Mouse (Mus musculus): ENCODE data around the gene Syvn1. TPM values are rescaled to one million over a fixed set of nuclear protein-coding genes. Genes with fewer than 3 reads are reported as not detected.

Gene Syvn1
- total and polyA plus RNA-seq, 3 experiments: 21.3 to 24.2 (median 23.1) TPM

DNA sequence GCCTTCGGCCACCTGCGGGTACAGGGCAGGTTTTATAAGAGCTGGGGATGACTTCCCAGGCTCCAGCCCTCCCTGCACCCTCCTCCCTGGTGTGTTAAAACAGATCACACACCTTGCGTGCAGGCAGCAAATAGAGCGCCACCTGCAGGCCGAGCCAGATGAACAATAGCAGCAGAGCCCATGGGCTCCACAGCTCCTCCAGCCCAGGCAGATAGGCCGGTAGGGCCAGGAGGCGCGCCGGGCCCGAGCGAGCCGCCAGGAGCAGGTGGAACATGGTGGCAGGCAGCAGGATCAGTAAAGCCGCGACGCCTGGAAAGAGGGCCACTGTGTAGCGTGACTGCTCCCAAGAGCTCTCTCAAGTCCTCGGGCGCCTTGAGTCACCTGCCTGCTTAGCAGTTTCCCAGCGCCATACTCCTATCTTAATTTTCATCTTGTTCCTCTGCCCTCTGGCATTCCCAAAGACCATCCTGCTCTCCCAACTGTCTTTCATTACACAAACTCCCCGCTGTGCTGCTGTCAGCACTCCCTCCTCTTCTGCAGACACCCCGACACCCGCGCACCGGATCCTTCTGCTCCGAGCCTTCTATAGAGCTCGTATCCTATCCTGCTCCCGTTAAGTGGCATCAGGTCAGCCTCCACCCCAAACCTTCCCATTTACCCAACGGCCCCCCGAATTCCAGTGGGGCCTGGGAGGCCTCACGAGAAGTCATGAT, 20.8 kb downstream of the Syvn1 start:
- peak; percentile 77 to 78 for DNase-seq
- no peak overlapping the region; the same call in 1 of the 2 replicates for H3K27ac ChIP-seq
- intact Hi-C loops (cut with DNase I): no loop called here
- no peaks in the 10 kb centered on the region for H3K36me3 ChIP-seq (ENCODE audit: control insufficient read depth, insufficient read depth, low read length)
- peak overlapping the region; percentile 49 for H3K4me3 ChIP-seq
- WGBS: 2% methylated on average over 30 of the region's 30 CpGs
- TF ChIP-seq POLR2A (IDR thresholded peaks at IDR 0.05; ENCODE audit: insufficient read depth, low read depth, low read length) (no peak; the same call in 1 of the 2 replicates), EP300 (IDR thresholded peaks at IDR 0.05; ENCODE audit: insufficient read depth, low read depth, low read length) (no peak), CTCF (IDR thresholded peaks at IDR 0.05) (peak; percentile 91)
- peak overlapping the region; percentile 67 for H3K9ac ChIP-seq (ENCODE audit: low read depth, low read length)
- no peaks in the 10 kb centered on the region for H3K79me2 ChIP-seq (replicated peaks; ENCODE audit: control insufficient read depth, insufficient read depth, low read length)
- peaks cover 3% of the 10 kb centered on the region; the same call in 1 of the 2 replicates for H3K4me1 ChIP-seq (ENCODE audit: control insufficient read depth, insufficient read depth, low read length)
- H3K27me3 ChIP-seq (ENCODE audit: control insufficient read depth, insufficient read depth, low read length): no peaks in the 10 kb centered on the region

DNA sequence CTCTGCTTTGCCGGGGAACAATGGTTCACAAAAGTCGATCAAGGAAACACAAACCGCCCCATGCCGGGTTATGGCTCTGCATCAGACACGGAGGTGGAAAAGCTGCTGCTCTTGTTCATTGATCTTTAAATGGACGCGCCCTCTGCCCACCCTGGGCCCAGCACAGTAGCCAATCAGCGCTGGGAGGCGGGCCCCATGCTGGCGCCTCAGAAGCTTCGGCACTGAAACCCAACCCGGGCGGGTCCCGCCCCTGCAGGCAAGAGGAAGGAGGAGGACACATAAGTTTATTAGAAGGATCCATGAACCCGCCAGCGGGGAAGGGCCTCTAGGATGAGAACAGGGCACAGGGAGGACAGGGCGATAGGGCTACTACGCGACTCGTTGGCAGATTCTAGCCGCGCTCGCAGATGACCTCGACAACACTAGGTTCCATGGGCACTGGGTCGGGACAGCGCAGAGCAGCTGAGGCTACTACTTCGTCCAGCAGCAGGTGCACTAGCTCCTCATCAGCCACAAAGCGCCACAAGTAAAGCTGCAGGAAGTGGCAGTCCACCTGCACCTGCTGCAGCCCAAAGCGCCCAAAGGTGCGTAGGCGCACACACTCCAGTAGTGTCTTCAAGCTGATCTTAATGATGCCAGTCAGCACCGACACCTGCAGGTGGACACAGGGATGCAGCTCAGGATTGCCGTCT, 21.5 kb downstream of the Syvn1 start, which contains the start of gene Tm7sf2:
Tm7sf2 (minus strand) TSS at position 650 of the 692 bp plus-strand sequence.
- peak; percentile 22; the same call in 1 of the 2 replicates for TF ChIP-seq CTCF (IDR thresholded peaks at IDR 0.05)
- TF ChIP-seq POLR2A (IDR thresholded peaks at IDR 0.05; ENCODE audit: insufficient read depth, low read depth, low read length): 0 out of 2 replicates have a peak, but pooled peaks have one; percentile 0
- TF ChIP-seq EP300 (IDR thresholded peaks at IDR 0.05; ENCODE audit: insufficient read depth, low read depth, low read length): no peak
- Histone ChIP-seq H3K27ac (no peak within 1 kb of the TSS; the same call in 1 of the 2 replicates), H3K4me1 (ENCODE audit: control insufficient read depth, insufficient read depth, low read length) (no peaks in the 10 kb centered on the region), H3K79me2 (replicated peaks; ENCODE audit: control insufficient read depth, insufficient read depth, low read length) (no peaks in the 10 kb centered on the region), H3K36me3 (ENCODE audit: control insufficient read depth, insufficient read depth, low read length) (no peaks in the 10 kb centered on the region), H3K4me3 (peak within 1 kb of the TSS; percentile 49), H3K27me3 (ENCODE audit: control insufficient read depth, insufficient read depth, low read length) (no peaks in the 10 kb centered on the region), H3K9ac (ENCODE audit: low read depth, low read length) (peak within 1 kb of the TSS; percentile 67)
- DNase-seq: peak; percentile 90 to 93
- WGBS: 14% methylated on average over 33 of the region's 33 CpGs
- intact Hi-C loops (cut with DNase I): no loop called here

DNA sequence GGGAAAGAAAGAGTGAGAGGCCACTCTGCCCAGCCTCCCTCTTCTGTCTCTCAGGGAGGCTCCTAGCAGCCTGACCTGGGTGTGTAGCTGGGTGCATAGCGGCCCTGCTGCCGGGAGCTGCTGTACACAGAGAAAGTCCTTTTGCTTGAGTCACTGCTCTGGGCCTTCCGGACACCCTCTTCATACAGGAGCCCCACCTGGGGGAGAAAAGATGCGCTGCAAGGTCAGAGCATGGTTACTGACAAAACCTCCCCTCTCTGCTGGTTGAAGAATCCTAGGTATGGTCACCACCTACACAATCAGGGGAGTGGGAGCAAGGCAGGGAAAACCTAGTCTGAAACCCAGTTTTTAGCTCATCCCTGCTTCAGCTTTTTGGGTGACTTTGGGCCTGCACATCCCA, 22.6 kb downstream of the Syvn1 start:
- 81% methylated on average over 4 of the region's 4 CpGs for WGBS
- Histone ChIP-seq H3K27ac (no peak overlapping the region), H3K27me3 (ENCODE audit: control insufficient read depth, insufficient read depth, low read length) (no peaks in the 10 kb centered on the region), H3K4me1 (ENCODE audit: control insufficient read depth, insufficient read depth, low read length) (no peaks in the 10 kb centered on the region), H3K9ac (ENCODE audit: low read depth, low read length) (no peak overlapping the region), H3K4me3 (no peak overlapping the region), H3K36me3 (ENCODE audit: control insufficient read depth, insufficient read depth, low read length) (no peaks in the 10 kb centered on the region), H3K79me2 (replicated peaks; ENCODE audit: control insufficient read depth, insufficient read depth, low read length) (no peaks in the 10 kb centered on the region)
- DNase-seq: no peak
- TF ChIP-seq EP300 (IDR thresholded peaks at IDR 0.05; ENCODE audit: insufficient read depth, low read depth, low read length): no peak
- TF ChIP-seq POLR2A (IDR thresholded peaks at IDR 0.05; ENCODE audit: insufficient read depth, low read depth, low read length): no peak
- TF ChIP-seq CTCF (IDR thresholded peaks at IDR 0.05): no peak
- intact Hi-C loops (cut with DNase I): no loop called here

DNA sequence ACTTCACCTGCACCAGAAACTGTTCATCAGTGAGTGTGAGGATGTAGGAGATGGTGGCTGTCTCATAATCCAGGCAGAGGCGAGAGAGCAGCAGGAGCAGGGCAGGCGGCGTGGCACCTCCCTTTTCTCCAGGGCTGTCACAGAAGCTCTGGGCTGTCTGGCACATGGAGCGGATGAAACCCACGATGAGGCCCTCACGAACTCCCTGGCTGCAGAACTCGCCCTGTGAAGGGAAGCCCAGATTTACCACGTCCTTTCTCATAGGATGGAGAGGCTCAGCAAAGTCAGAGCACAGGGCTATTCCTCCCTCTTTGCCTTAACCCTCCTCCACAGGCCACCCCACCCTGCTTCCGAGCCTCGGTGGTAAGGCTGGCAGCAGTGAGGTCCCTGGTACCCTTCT, 23.5 kb downstream of the Syvn1 start:
- H3K4me3 ChIP-seq: no peak overlapping the region
- no peak overlapping the region for H3K27ac ChIP-seq
- no peak overlapping the region for H3K9ac ChIP-seq (ENCODE audit: low read depth, low read length)
- 0 out of 2 replicates have a peak, but pooled peaks cover 1% of the 10 kb centered on the region for H3K79me2 ChIP-seq (replicated peaks; ENCODE audit: control insufficient read depth, insufficient read depth, low read length)
- intact Hi-C loops (cut with DNase I): no loop called here
- no peaks in the 10 kb centered on the region for H3K4me1 ChIP-seq (ENCODE audit: control insufficient read depth, insufficient read depth, low read length)
- H3K36me3 ChIP-seq (ENCODE audit: control insufficient read depth, insufficient read depth, low read length): no peaks in the 10 kb centered on the region
- no peaks in the 10 kb centered on the region for H3K27me3 ChIP-seq (ENCODE audit: control insufficient read depth, insufficient read depth, low read length)
- DNase-seq: no peak
- TF ChIP-seq EP300 (IDR thresholded peaks at IDR 0.05; ENCODE audit: insufficient read depth, low read depth, low read length) (no peak), CTCF (IDR thresholded peaks at IDR 0.05) (no peak), POLR2A (IDR thresholded peaks at IDR 0.05; ENCODE audit: insufficient read depth, low read depth, low read length) (no peak)
- WGBS: 86% methylated on average over 10 of the region's 10 CpGs

DNA sequence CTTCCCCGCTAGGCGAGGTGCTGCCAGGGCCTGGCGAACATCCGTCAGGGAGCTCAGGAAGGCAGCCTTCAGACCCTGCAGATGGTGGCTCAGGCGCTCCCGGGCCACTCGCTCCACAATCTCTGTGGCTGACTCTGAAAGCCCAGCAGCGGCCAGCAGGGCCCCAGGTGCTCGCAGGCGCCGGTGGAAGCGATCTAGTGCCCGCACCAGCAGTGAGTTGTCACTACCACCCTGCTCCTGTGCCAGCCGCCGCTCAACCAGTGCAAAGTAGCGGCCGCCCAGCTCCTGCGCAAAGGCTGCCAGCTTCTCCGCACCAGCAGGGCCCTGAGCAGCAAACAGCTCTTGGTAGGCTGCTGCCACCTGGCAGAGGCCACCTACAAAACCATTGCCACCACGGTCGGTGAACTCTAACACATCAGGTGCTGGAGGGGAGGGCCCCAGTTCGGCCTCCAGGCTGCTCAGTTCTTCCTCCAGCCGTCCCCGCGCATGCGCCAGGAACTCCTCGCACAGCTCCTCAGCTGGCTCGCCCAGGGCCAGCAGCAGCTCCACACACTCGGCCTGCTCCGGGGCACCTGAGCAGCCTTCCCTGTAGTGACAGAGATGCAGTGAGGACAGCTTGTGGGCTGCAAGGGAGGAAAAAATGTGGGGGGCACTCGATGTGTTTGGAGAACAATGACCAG, 24.3 kb downstream of the Syvn1 start:
- H3K27me3 ChIP-seq (ENCODE audit: control insufficient read depth, insufficient read depth, low read length): no peaks in the 10 kb centered on the region
- intact Hi-C loops (cut with DNase I): no loop called here
- no peak overlapping the region for H3K9ac ChIP-seq (ENCODE audit: low read depth, low read length)
- no peak for DNase-seq
- no peak overlapping the region for H3K4me3 ChIP-seq
- no peak for TF ChIP-seq EP300 (IDR thresholded peaks at IDR 0.05; ENCODE audit: insufficient read depth, low read depth, low read length)
- no peak for TF ChIP-seq CTCF (IDR thresholded peaks at IDR 0.05)
- no peak for TF ChIP-seq POLR2A (IDR thresholded peaks at IDR 0.05; ENCODE audit: insufficient read depth, low read depth, low read length)
- no peaks in the 10 kb centered on the region for H3K4me1 ChIP-seq (ENCODE audit: control insufficient read depth, insufficient read depth, low read length)
- 91% methylated on average over 31 of the region's 31 CpGs for WGBS
- H3K79me2 ChIP-seq (replicated peaks; ENCODE audit: control insufficient read depth, insufficient read depth, low read length): 0 out of 2 replicates have a peak, but pooled peaks cover 1% of the 10 kb centered on the region
- no peaks in the 10 kb centered on the region for H3K36me3 ChIP-seq (ENCODE audit: control insufficient read depth, insufficient read depth, low read length)
- no peak overlapping the region for H3K27ac ChIP-seq

Measured in heart, adult 2 months (tissue).